Mouse (Mus musculus) bone marrow macrophage, adult 2 months (primary cell): Measurements from ENCODE around the gene Pla2g4a.

Experiments used
- CTCF ChIP-seq: IDR thresholded peaks from 2 replicates; pipeline ENCODE4 v1.5.1; 2012; ENCODE audit warnings: low read depth, mild to moderate bottlenecking, low read length, moderate library complexity
- POLR2A ChIP-seq: IDR thresholded peaks from 2 replicates; pipeline ENCODE4 v1.6.1; 2012; ENCODE audit warnings: mild to moderate bottlenecking, low read depth, low read length, borderline replicate concordance

DNA sequence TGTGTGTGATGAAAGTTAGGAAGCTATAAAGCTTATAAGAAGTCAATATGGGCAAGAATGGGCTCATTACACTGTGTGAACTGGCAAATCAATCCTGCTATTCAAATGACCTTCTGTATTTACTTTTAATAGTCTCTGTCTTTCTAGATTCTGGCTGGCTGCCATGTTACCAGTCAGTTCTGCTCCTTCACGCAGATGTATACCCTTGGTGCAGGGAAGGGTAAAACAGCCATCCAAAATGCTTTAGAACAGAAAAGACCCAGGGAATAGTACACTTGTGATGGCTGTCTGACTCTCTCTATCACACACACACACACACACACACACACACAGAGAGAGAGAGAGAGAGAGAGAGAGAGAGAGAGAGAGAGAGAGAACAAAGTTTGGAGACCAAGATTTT, 128.6 kb downstream of the Pla2g4a start:
- TF ChIP-seq POLR2A (no peak), CTCF (no peak)
